Mouse (Mus musculus) heart, embryonic 12.5 days (tissue): ENCODE measurements around the gene Memo1. TPM values are rescaled to one million over a fixed set of nuclear protein-coding genes. Genes with fewer than 3 reads are reported as not detected.
A peak's percentile ranks its signal among the peaks of the same experiment; 100 is the strongest.
"Not testable (repeated sequence)": the region's sequence is repeated elsewhere in the genome, so short reads cannot be mapped to it uniquely, and the experiment has no call there.

Experiments
- ATAC-seq: fragments of 200-750 bp; cut with Nextera tagmentation; 2 replicates; pipeline ENCODE4 v1.8.0; 2017; ENCODE audit warnings: moderate TSS enrichment, moderate library complexity; ENCODE audit not compliant: insufficient number of reproducible peaks, low FRiP score
- H3K27ac ChIP-seq: fragments of 300-500 bp; sonication (generic); 2 replicates; pipeline ENCODE4 v1.5.1; 2016; ENCODE audit warnings: mild to moderate bottlenecking, moderate library complexity; ENCODE audit not compliant: poor library complexity, severe bottlenecking
- H3K27me3 ChIP-seq: fragments of 300-500 bp; sonication (generic); replicated peaks from 2 replicates; pipeline ENCODE4 v1.6.1; 2016; ENCODE audit warnings: mild to moderate bottlenecking, moderate library complexity
- H3K36me3 ChIP-seq: fragments of 300-500 bp; sonication (generic); 2 replicates; pipeline ENCODE4 v1.6.1; 2016; ENCODE audit warnings: mild to moderate bottlenecking, moderate library complexity
- H3K4me1 ChIP-seq: fragments of 300-500 bp; sonication (generic); replicated peaks from 2 replicates; pipeline ENCODE4 v1.6.1; 2016; ENCODE audit warnings: mild to moderate bottlenecking
- H3K4me2 ChIP-seq: fragments of 300-500 bp; sonication (generic); 2 replicates; pipeline ENCODE4 v1.6.1; 2016; ENCODE audit warnings: mild to moderate bottlenecking, moderate library complexity
- H3K4me3 ChIP-seq: fragments of 300-500 bp; sonication (generic); 2 replicates; pipeline ENCODE4 v1.5.1; 2016; ENCODE audit warnings: mild to moderate bottlenecking
- H3K9ac ChIP-seq: fragments of 300-500 bp; sonication (generic); 2 replicates; pipeline ENCODE4 v1.6.1; 2016; ENCODE audit warnings: mild to moderate bottlenecking, moderate library complexity
- H3K9me3 ChIP-seq: fragments of 300-500 bp; sonication (generic); replicated peaks from 2 replicates; pipeline ENCODE4 v1.6.1; 2016; ENCODE audit warnings: mild to moderate bottlenecking, moderate library complexity
- WGBS: fragments of 180-500 bp; shearing (Covaris S2); methylation state at CpG from one replicate; pipeline ENCODE4 v1.1.7; 2016; 5-methylcytosine and 5-hydroxymethylcytosine counted together
- polyA plus RNA-seq: library from polyadenylated mRNA; unstranded; fragments of >200 nt; fragmentation: Nextera tagmentation; extraction: Ambion mirVana; gene quantifications from 2 replicates; pipeline ENCODE4 v1.2.1, GENCODE M21; 2016

Gene Memo1
- 66.1 and 66.9 TPM in 2 replicates for polyA plus RNA-seq

- H3K4me3 ChIP-seq: peak within 1 kb of the TSS; percentile 69
- H3K9me3 ChIP-seq: no peaks in the 10 kb centered on the region
- peaks cover 17% of the 10 kb centered on the region for H3K36me3 ChIP-seq
- peak within 1 kb of the TSS; percentile 85 for H3K4me2 ChIP-seq
- peak; percentile 92 for ATAC-seq
- peak within 1 kb of the TSS; percentile 98 for H3K27ac ChIP-seq
- WGBS: 3% methylated on average over 50 of the region's 110 CpGs
- H3K27me3 ChIP-seq: no peaks in the 10 kb centered on the region
- peak within 1 kb of the TSS; percentile 96 for H3K9ac ChIP-seq
- peaks cover 22% of the 10 kb centered on the region for H3K4me1 ChIP-seq
Observed at GRCm38 (mm10) chr17:74295026-74295970, at the start of gene Memo1. TSS of gene Memo1 (minus strand) at chr17:74295521.

DNA sequence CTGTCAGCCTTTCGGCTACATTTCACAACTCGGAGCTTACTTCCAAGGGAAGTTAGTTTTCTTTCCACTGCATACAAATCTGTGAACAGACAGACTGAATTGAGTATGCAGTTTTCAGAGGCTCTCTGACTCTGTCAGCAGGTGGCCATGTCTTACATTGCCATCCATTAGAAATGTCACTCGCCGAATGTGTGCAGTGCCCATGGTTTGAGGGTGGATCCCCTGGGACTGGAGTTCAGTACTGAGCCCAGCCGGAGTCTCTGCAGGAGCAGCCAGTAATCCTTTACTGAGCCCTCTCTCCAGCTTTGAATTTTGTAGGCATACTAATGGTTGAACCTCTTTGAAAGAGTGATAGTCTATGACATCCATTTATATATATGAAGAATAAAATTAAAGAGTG lies 45.8 kb upstream of the Memo1 start:
- peaks cover 29% of the 10 kb centered on the region for H3K4me1 ChIP-seq
- H3K27me3 ChIP-seq: no peaks in the 10 kb centered on the region
- H3K4me3 ChIP-seq: no peak overlapping the region
- H3K27ac ChIP-seq: no peak overlapping the region
- H3K9me3 ChIP-seq: no peaks in the 10 kb centered on the region
- H3K36me3 ChIP-seq: peaks cover 6% of the 10 kb centered on the region; the same call in 1 of the 2 replicates
- peak overlapping the region; percentile 33 for H3K4me2 ChIP-seq
- H3K9ac ChIP-seq: no peak overlapping the region
- WGBS: 65% methylated on average over 5 of the region's 5 CpGs
- no peak for ATAC-seq

GRCm38 (mm10) chr17:74338937-74339804 lies 43.9 kb upstream of the Memo1 start, which contains the start of gene Spast:
TSS of gene Spast (plus strand) at chr17:74338987.
- 0 out of 2 replicates have a peak, but pooled peaks cover under 1% of the 10 kb centered on the region for H3K36me3 ChIP-seq
- peaks cover 29% of the 10 kb centered on the region for H3K4me1 ChIP-seq
- peak; percentile 91 for ATAC-seq
- H3K9ac ChIP-seq: peak within 1 kb of the TSS; percentile 97
- H3K9me3 ChIP-seq: no peaks in the 10 kb centered on the region
- WGBS: under 1% methylated on average over 72 of the region's 90 CpGs
- H3K4me3 ChIP-seq: peak within 1 kb of the TSS; percentile 98
- H3K27ac ChIP-seq: peak within 1 kb of the TSS; percentile 98
- H3K27me3 ChIP-seq: no peaks in the 10 kb centered on the region
- H3K4me2 ChIP-seq: peak within 1 kb of the TSS; percentile 89

DNA sequence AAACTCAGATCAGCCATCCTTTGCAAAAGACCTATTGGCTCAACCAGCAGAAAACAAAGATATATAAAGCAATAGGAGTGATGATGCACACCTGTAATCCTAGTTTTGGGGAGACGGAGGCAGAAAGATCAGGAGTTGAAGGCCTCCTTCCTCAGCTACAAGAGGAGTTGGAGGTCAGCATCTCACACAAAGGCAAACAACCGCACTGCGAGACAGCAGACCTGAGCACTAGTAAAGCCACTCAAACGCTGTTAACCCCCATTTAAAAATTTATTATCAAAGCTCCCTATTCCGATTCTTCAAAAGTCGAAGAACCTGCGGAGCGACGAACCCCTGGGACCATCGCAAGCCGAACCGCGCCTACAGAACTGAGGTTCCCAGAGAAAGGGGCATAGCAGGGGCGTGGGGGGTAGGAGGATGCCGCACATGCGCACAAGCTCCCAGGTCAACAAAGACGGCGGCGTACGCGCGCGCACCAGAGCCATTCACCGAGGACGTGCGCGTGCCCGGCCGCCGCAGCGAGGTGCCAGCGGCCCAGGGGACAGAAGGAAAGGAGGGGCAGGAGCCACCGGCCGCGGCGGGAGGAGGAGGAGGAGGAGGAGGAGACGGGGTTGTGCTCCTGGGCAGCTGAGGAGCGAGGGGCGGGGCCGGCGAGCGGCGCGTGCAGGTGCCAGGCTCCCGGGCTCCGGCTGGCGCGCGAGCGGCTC lies 43.1 kb upstream of the Memo1 start:
- peak; percentile 95 for ATAC-seq
- Histone ChIP-seq H3K27ac (peak overlapping the region; percentile 98), H3K4me3 (peak overlapping the region; percentile 98), H3K9ac (peak overlapping the region; percentile 97), H3K4me1 (peaks cover 29% of the 10 kb centered on the region), H3K4me2 (peak overlapping the region; percentile 89), H3K36me3 (no peaks in the 10 kb centered on the region), H3K27me3 (no peaks in the 10 kb centered on the region), H3K9me3 (no peaks in the 10 kb centered on the region)
- WGBS: 0% methylated on average over 44 of the region's 50 CpGs

DNA sequence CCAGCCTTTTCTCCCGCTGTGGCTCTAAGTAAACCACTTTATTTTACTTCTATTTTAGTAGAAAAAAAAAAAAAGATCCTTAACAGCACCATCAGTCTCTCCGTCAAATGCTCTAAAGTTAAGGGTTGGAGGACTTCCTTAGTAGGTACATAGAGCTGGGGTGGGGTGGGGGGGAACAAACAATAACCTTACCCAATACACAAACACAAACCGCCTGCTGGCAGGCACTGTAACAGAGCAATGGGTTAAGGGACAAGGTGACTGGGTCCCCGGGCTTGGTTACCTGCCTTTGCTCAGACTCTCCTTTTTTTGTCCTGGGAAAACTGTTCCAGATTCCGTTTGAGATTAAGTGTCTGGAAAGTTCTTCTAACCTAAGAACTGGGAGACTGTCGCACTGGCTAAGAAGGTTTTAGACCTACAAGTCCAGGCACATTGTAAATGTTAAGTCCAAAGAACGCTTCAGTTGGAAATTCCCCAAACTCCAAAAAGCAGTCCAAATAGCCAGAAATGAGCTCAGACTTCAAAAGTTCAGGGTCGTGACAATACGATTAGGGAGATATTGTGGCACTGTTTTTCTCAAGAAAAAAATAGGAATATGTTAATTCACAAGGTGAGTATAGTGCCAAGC lies 35.8 kb upstream of the Memo1 start:
- no peaks in the 10 kb centered on the region for H3K27me3 ChIP-seq
- no peaks in the 10 kb centered on the region for H3K4me1 ChIP-seq
- no peaks in the 10 kb centered on the region for H3K36me3 ChIP-seq
- H3K27ac ChIP-seq: no peak overlapping the region
- no peak overlapping the region for H3K4me3 ChIP-seq
- ATAC-seq: no peak
- 73% methylated on average over 9 of the region's 9 CpGs for whole genome bisulfite sequencing
- H3K4me2 ChIP-seq: no peak overlapping the region
- no peak overlapping the region for H3K9ac ChIP-seq
- H3K9me3 ChIP-seq: no peaks in the 10 kb centered on the region

DNA sequence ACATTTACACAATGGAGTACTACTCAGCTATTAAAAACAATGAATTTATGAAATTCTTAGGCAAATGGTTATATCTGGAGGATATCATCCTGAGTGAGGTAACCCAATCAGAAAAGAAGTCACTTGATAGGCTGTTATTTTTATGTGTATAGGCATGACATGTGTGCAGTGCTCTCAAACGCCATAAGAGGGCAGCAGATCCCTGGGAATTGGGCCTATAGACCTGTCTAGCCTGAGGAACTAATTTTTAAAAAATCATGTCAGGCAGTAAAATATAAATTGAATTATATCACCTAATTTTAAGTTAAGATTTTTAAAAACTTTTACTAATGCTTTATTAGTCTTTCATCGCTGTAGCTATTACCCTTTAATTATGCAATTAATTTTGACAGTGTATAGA lies 32.8 kb upstream of the Memo1 start:
- WGBS: 42% methylated on average over 2 of the region's 2 CpGs
- not testable (repeated sequence) for ATAC-seq, H3K4me1 ChIP-seq, H3K4me3 ChIP-seq, H3K9ac ChIP-seq, H3K27ac ChIP-seq, H3K4me2 ChIP-seq, H3K27me3 ChIP-seq, H3K36me3 ChIP-seq, H3K9me3 ChIP-seq

GRCm38 (mm10) chr17:74327195-74327594 lies 31.9 kb upstream of the Memo1 start:
- 78% methylated on average over 7 of the region's 7 CpGs for WGBS
- H3K4me3 ChIP-seq, ATAC-seq, H3K4me1 ChIP-seq, H3K27ac ChIP-seq, H3K9me3 ChIP-seq, H3K4me2 ChIP-seq, H3K27me3 ChIP-seq, H3K36me3 ChIP-seq, H3K9ac ChIP-seq: not testable (repeated sequence)

- no peak for ATAC-seq
- Histone ChIP-seq H3K4me1 (no peaks in the 10 kb centered on the region), H3K36me3 (no peaks in the 10 kb centered on the region), H3K4me3 (no peak within 1 kb of the TSS), H3K27ac (no peak within 1 kb of the TSS), H3K27me3 (no peaks in the 10 kb centered on the region), H3K9me3 (no peaks in the 10 kb centered on the region; the same call in 1 of the 2 replicates), H3K4me2 (no peak within 1 kb of the TSS), H3K9ac (no peak within 1 kb of the TSS)
- 76% methylated on average over 2 of the region's 2 CpGs for WGBS
Observed at GRCm38 (mm10) chr17:74323844-74324243, 28.5 kb upstream of the Memo1 start, which contains the start of gene Dpy30. TSS of gene Dpy30 (minus strand) at chr17:74323944.

- H3K9ac ChIP-seq: no peak overlapping the region
- no peaks in the 10 kb centered on the region; the same call in 1 of the 2 replicates for H3K9me3 ChIP-seq
- no peaks in the 10 kb centered on the region for H3K36me3 ChIP-seq
- no peak overlapping the region for H3K4me2 ChIP-seq
- 53% methylated on average over 5 of the region's 5 CpGs for WGBS
- ATAC-seq: no peak
- no peak overlapping the region for H3K27ac ChIP-seq
- no peaks in the 10 kb centered on the region for H3K27me3 ChIP-seq
- H3K4me1 ChIP-seq: no peaks in the 10 kb centered on the region
- no peak overlapping the region for H3K4me3 ChIP-seq
Observed at GRCm38 (mm10) chr17:74322400-74323054, 27.2 kb upstream of the Memo1 start.

DNA sequence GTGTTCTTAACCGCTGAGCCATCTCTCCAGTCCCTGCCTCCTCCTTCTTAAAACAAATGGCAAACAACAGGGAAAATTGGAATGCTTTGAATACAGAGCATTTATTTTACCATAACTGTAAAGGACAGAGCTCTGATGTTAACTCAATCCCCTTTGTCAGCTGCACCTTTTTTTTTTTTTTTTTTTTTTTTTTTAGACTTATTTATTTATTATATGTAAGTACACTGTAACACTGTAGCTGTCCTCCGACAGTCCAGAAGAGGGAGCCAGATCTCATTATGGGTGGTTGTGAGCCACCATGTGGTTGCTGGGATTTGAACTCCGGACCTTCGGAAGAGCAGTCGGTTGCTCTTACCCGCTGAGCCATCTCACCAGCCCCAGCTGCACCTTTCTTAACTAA lies 23.4 kb upstream of the Memo1 start:
- 89% methylated on average over 6 of the region's 6 CpGs for WGBS
- no peaks in the 10 kb centered on the region; the same call in 1 of the 2 replicates for H3K9me3 ChIP-seq
- H3K4me1 ChIP-seq: peaks cover 9% of the 10 kb centered on the region; the same call in 1 of the 2 replicates
- no peaks in the 10 kb centered on the region for H3K36me3 ChIP-seq
- H3K9ac ChIP-seq: no peak overlapping the region
- no peak for ATAC-seq
- no peak overlapping the region for H3K4me2 ChIP-seq
- no peak overlapping the region for H3K27ac ChIP-seq
- no peaks in the 10 kb centered on the region for H3K27me3 ChIP-seq
- H3K4me3 ChIP-seq: no peak overlapping the region
